ENCODE assay signal across 14 mouse cellular contexts in genomic region chr12:78688876-78689275, GRCm38 (mm10). TPM values are rescaled to one million over a fixed set of nuclear protein-coding genes. Genes with fewer than 3 reads are reported as not detected.
"Had no signal": no experiment of that assay in that cellular context is flagged by ENCODE, and none has a peak within 500 bp of the region (broad histone marks: within the 10 kb centered on the region; RNA-seq: fewer than 3 reads in every experiment).

No protein-coding gene starts in this region.

- H3K27ac ChIP-seq: kidney, postnatal 0 days; liver, embryonic 13.5 days; stomach, postnatal 0 days had no signal

- H3K4me3 ChIP-seq: liver, embryonic 13.5 days had no signal

- DNase-seq: kidney, adult 2 months; kidney, postnatal 36 days; liver, embryonic 13.5 days; lung, adult 2 months; lung, postnatal 14 days; lung, postnatal 4 days; midbrain, embryonic 14.5 days; right cerebral cortex, postnatal 4 days; thymus, postnatal 25 days had no signal

RNA-seq across cellular contexts. Expression of gene Fam71d, which starts 2.5 kb away (rescaled TPM):
- total RNA-seq: liver, adult 2 months; megakaryocyte progenitor cell, adult 5-6 weeks; megakaryocyte-erythroid progenitor cell, adult 5-6 weeks had no signal
